ENCODE assay signal across 8 mouse cellular contexts in genomic region chr9:118476766-118477271, GRCm38 (mm10). TPM values are rescaled to one million over a fixed set of nuclear protein-coding genes. Genes with fewer than 3 reads are reported as not detected.
A peak's percentile ranks its signal among the peaks of the same experiment; 100 is the strongest.
DNase-seq lines count a peak whose midpoint lies in the region; ATAC-seq lines count a peak whose summit lies in the region.

No protein-coding gene starts in this region.

- peak; percentile 27 for ATAC-seq in forebrain, embryonic 16.5 days
- ATAC-seq in liver, embryonic 15.5 days (ENCODE audit: insufficient read depth): no peak
- ATAC-seq in activated CD4-positive, CD25-positive, alpha-beta regulatory T cell, adult 4 months: no peak

- peak overlapping the region; percentile 74 for H3K27ac ChIP-seq in forebrain, embryonic 16.5 days (ENCODE audit: low read length)
- H3K27ac ChIP-seq in liver, embryonic 15.5 days (replicated peaks): no peak overlapping the region

- peaks cover 36% of the 10 kb centered on the region for H3K4me1 ChIP-seq in forebrain, embryonic 16.5 days (replicated peaks; ENCODE audit: control insufficient read depth, insufficient read depth, low read length)
- peaks cover 12% of the 10 kb centered on the region for H3K4me1 ChIP-seq in liver, embryonic 15.5 days (replicated peaks)

- H3K4me3 ChIP-seq in forebrain, embryonic 16.5 days (replicated peaks; ENCODE audit: low read length): peak overlapping the region; percentile 51
- H3K4me3 ChIP-seq in liver, embryonic 15.5 days (replicated peaks): no peak overlapping the region

- peak overlapping the region; percentile 67 for H3K4me2 ChIP-seq in forebrain, embryonic 16.5 days (ENCODE audit: low read length)
- H3K4me2 ChIP-seq in liver, embryonic 15.5 days: peak overlapping the region; percentile 42; the same call in 1 of the 2 replicates

- under 1% methylated on average over 33 of the region's 33 CpGs for WGBS in forebrain, embryonic 16.5 days
- under 1% methylated on average over 33 of the region's 33 CpGs for WGBS in liver, embryonic 15.5 days (ENCODE audit: insufficient replicate concordance)

- H3K9me3 ChIP-seq in forebrain, embryonic 16.5 days (ENCODE audit: control insufficient read depth, low read length): no peaks in the 10 kb centered on the region
- no peaks in the 10 kb centered on the region for H3K9me3 ChIP-seq in liver, embryonic 15.5 days (replicated peaks)

- H3K9ac ChIP-seq in forebrain, embryonic 16.5 days (replicated peaks; ENCODE audit: low read depth, low read length): 0 out of 2 replicates have a peak overlapping the region, but pooled peaks have one; percentile 9
- H3K9ac ChIP-seq in liver, embryonic 15.5 days: no peak overlapping the region

- no peaks in the 10 kb centered on the region for H3K36me3 ChIP-seq in forebrain, embryonic 16.5 days (ENCODE audit: control insufficient read depth, insufficient read depth)
- H3K36me3 ChIP-seq in liver, embryonic 15.5 days (replicated peaks): no peaks in the 10 kb centered on the region

- H3K27me3 ChIP-seq in forebrain, embryonic 16.5 days (replicated peaks; ENCODE audit: control insufficient read depth, insufficient read depth, low read length): peaks cover 34% of the 10 kb centered on the region
- peaks cover 76% of the 10 kb centered on the region for H3K27me3 ChIP-seq in liver, embryonic 15.5 days

- peak; percentile 55 to 57 for DNase-seq in cerebellum, postnatal 25 days
- DNase-seq in cerebellum, adult 11-12 months: no peak
- peak; percentile 52 for DNase-seq in ES-CJ7 (ENCODE audit: low read depth, low spot score)
- no peak for DNase-seq in ovary, postnatal 10 days (ENCODE audit: low spot score)
- no peak for DNase-seq in right cerebral cortex, adult 18-20 months

RNA-seq across cellular contexts. Expression of gene Eomes, which starts 1.2 kb away (rescaled TPM):
- 18.0 and 24.4 TPM in 2 replicates for polyA plus RNA-seq in forebrain, embryonic 16.5 days (2015; fragmentation: Nextera tagmentation; extraction: Ambion mirVana)
- 0.03 TPM in 1 of 2 replicates, not detected in the other for polyA plus RNA-seq in liver, embryonic 15.5 days (2015; fragmentation: Nextera tagmentation; extraction: Ambion mirVana)
- polyA plus RNA-seq in activated CD4-positive, CD25-positive, alpha-beta regulatory T cell, adult 4 months (2017; shearing (Covaris generic)): under 1 TPM in 1 of 2 experiments, not detected in 1; 0.40 TPM

RNA-seq across cellular contexts. Expression of gene Golga4, which starts 29.2 kb away (rescaled TPM):
- polyA plus RNA-seq in forebrain, embryonic 16.5 days (2015; fragmentation: Nextera tagmentation; extraction: Ambion mirVana): 51.3 and 57.4 TPM in 2 replicates
- polyA plus RNA-seq in liver, embryonic 15.5 days (2015; fragmentation: Nextera tagmentation; extraction: Ambion mirVana): 13.5 and 14.9 TPM in 2 replicates
- 10 to 100 TPM; 24.6 to 24.9 TPM for polyA plus RNA-seq in activated CD4-positive, CD25-positive, alpha-beta regulatory T cell, adult 4 months (2017; shearing (Covaris generic))

Comparison
In these comparisons a context has a peak if more than half of its experiments do, and no peak if none do; other contexts are left out.
1. DNase-seq: peak in cerebellum, postnatal 25 days (2 of 2) and ES-CJ7 (single experiment); none in cerebellum, adult 11-12 months (single experiment), ovary, postnatal 10 days (single experiment) and right cerebral cortex, adult 18-20 months (single experiment).
2. RNA of gene Eomes, which starts 1.2 kb away (polyA plus RNA-seq): 18.0 to 24.4 TPM in forebrain, embryonic 16.5 days; 0.40 TPM in activated CD4-positive, CD25-positive, alpha-beta regulatory T cell, adult 4 months and 0.03 TPM in liver, embryonic 15.5 days; every median in the first group is over 10 times any median in the second.